Mouse (Mus musculus): Measurements from ENCODE around the gene Ets1.

- TF ChIP-seq EP300 (IDR thresholded peaks at IDR 0.05; ENCODE audit: insufficient read depth, low read depth, low read length) (no peak), CTCF (IDR thresholded peaks at IDR 0.05; ENCODE audit: low read depth, low read length) (no peak)
Observed at GRCm38 (mm10) chr9:32669397-32669796, 33.4 kb downstream of the Ets1 start.

Data from ES-Bruce4 (cell line).